Mouse (Mus musculus) lung, adult 18-20 months (tissue): ENCODE data around the gene Serinc4.
A peak's percentile ranks its signal among the peaks of the same experiment; 100 is the strongest.
"Not testable (repeated sequence)": the region's sequence is repeated elsewhere in the genome, so short reads cannot be mapped to it uniquely, and the experiment has no call there.

Source experiments
- DNase-seq, 2 experiments: peaks; one replicate each; pipeline ENCODE4 v3.0.0; 2022; ENCODE audit warnings: mixed read lengths in 2 of 2

Gene Serinc4

DNA sequence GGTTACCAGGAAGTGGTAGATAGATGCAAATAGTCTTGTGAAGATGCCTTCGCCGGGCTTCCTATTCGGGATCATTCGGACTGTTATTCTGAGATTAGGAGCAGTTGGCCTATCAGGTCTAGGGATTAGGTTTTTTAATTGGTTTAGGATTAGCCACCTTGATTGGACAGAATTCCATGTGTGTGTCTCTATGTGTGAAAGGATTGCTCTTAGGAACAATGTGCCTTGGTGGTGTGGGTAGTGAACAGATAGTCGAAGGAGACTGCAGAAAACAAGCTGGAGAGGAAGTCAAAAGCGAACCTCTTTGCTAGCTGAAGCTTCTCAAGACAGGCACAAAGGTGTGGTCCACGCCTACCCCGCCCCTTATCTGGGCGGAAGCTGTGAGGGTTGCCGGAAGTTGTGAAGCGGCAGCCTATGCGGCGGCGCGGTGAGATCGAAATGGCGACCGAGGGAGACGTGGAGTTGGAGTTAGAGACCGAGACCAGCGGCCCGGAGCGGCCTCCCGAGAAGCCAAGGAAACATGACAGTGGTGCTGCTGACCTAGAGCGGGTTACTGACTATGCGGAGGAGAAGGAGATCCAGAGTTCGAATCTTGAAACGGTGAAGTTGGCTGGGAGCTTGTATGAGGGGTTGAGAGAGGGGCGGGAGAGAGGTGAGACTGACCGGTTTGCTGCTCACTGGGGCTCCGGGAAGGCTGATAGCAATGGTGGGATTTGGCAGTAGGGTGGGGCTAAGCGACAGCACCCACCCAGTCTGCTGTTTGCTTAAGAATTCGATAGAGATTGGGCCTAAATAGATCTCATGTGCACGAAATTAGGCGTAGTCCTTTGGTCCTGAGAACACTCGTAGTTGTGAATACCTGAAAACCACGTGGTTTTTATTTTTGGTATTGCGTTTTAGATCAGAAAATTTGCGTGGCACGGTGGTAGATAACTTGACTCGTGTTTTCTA, at the start of gene Serinc4:
Serinc4 (minus strand) TSS at position 90 of the 951 bp plus-strand sequence.
- DNase-seq = peak; percentile 87 to 91

DNA sequence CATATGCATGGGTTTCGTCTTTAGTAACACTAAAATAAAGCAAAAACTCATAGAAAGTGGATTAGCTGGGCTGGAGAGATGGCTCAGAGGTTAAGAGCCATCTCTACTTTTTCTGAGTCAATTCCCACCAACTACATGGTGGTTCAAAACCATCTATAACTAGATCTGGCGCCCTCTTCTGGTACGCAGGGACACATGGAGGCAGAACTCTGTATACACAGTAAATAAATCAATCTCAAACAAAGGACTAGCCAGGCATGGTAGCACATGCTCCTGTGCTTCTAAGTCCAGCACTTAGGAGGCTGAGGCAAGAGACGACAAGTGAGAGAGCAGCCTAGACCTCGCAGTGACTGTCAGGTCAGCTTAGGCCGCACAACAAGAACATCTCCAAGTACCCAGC, 45.0 kb upstream of the Serinc4 start:
- DNase-seq = not testable (repeated sequence)

DNA sequence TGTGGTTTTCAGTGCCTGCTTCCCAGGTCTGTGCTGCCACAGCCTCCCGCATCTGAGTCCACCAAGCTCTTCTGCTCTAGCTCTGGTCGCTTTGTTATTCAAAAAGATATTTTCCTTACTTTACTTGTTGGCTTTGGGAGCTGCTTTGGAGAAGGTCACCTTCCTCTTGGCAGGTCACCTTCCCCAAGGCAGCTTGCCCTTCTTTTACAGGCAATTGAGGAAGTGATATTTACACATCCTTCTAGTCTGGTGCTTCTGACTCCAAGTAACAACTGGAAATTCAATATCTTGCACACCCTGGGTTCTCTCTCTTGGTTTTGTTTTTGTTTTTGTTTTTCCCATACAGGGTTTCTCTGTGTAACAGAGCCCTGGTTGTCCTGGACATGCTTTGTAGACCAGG, 27.8 kb upstream of the Serinc4 start:
- DNase-seq = not testable (repeated sequence)

DNA sequence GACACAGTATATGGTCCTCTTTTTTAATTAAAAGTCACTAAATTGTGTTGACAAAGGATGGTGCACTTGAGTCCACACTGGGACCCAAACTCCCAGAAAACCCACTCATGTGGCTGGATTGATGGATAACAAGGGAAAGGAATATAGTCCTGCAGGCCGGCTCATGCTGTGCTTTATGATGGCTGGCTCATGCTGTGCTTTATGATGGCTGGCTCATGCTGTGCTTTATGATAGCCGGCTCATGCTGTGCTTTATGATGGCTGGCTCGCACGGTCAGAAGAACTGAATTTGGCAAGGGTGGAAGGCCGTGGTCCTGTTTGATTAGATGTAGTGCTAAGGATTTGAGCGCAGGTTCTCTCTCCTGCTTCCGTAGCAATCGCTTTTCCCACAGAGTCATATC, 27.0 kb upstream of the Serinc4 start:
- DNase-seq = no peak

DNA sequence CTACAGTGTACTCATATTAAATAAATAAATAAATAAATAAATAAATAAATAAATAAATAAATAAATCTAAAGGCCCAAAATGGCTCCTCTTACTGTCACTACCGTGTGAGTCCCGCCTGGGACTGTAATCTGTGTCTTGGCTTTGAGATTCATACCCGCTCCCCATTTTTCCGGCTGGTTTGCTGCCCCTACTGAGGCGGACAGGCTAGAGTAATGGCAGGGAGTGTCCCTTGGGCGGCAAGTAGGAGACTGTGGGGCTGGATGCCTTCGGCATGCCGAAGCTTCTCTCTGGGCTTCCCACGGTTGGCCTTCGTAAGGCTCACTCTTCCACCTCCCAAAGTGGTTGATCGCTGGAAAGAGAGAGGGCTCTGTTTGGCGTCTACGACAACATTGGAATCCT, 24.3 kb upstream of the Serinc4 start:
- DNase-seq = not testable (repeated sequence)

DNA sequence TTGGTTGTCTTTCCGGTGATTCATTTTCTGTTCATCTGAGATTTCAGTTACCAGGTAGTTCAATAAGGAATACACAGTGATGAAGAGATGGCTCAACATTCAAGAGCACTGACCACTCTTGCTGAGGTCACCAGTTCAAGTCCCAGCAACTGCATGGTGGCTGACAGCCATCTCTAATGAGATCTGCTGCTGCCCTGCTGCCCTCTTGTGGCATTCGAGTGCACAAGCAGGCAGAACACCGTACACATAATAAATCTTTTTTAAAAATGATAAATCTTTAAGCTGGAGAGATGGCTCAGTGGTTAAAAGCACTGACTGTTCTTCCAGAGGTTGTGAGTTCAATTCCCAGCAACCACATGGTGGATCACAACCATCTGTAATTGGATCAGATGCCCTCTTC, 23.9 kb upstream of the Serinc4 start:
- peak; percentile 6 to 39 for DNase-seq

DNA sequence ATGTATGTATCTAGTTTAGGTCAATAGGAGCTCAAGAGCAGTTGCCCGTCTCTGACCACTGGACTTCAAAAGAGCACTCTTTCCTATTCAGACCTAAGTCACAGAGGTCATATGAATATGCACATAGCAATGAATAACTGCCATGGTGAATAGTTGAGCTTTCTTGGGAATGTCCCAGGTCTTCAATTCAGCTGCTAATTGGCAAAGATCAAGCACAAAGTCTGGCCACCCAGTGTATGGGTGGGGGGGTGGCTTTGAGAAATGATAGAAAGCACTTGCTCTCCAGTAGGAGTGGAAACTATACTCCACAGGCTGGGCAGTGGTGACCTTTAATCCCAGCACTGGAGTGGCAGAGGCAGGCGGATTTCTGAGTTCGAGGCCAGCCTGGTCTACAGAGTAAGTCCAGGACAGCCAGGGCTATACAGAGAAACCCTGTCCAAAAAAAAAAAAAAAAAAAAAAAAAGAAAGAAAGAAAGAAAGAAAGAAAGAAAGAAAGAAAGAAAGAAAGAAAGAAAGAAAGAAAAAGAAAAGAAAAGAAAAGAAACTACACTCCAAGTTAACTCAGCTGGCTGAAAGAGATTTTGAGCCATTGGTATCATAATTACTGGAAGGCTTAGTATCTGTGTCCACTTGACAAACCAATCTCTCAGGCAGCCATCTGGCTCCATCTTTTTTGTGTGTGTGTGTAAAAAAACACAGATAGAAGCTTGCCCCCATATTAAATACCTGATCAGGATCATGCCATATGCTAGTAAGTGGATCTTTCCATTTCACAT, 21.1 kb upstream of the Serinc4 start:
- no peak for DNase-seq

DNA sequence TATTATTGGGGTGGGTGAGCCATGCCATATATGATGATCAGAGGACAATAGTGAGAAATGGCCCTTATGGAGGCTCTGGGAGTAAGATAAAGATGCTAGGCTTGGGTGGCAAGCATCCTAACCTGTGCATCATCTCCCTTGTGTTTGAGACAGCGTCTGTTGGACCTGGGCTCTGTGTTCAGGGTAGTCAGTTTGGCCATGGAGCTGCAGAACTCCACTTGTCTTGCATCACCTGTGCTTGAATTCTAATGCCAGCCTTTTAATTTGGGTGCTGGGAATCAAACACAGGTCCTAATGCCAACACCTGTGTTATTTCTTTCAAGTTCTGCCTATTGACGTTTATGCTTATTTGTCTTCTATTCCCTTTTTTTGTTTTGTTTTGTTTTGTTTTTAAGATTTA, 18.7 kb upstream of the Serinc4 start:
- DNase-seq = not testable (repeated sequence)

DNA sequence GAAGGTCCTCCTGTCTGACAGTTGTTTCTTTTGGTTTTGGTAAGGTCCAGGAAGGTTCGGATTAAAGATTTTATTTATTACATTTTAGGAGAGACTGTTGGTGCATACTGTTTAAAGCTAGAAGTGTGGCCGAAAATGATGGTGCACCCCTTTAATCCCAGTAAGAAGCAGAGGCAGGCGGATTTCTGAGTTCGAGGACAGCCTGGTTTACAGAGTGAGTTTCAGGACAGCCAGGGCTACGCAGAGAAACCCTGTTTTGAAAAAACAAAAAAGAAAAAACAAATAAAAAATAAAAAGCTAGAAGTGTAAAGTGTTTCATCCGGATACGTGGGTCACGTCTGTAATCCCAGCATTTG, 17.6 kb upstream of the Serinc4 start:
- DNase-seq = no peak

DNA sequence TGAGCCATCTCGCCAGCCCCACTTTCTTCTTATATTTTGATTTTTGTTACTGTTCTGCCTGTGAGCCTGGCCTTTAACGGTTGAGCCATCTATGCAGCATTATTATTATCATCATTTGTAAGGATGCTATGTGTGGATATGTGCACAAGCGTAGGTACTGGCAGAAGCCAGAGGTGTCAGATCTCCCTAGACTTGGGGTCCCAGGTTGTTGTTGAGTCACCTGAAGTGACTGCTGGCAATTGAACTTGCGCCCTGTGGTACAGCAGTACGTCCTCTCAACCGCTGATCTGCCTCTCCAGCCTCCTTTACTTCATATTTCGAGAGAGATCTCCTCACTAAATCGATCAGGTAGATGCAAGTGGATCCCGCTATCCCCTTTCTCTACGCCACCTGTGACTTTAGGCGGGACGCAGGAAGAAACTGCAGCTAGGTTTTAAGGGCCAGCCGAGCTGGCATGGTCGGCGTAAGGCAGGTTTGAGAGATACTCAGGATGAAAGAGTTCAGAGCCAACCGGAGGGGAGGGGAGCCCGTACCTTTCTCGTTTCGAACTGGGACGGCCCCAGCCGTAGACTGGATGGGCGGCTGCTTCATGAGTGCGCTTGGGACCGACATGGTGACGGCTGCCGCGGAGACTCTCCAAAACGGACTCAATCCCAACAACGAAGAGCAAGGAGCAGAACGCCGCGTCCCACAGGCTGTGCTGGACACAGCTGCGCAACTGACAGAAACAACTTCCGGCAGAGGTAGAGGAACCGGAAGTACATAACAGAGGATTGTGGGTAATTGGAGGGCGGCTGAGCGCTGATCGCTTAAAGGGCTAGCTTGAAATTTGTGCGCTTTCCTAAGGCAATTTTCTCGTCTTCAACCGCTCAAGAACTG, 17.0 kb upstream of the Serinc4 start, which contains the start of gene Mfap1b:
Mfap1b (minus strand) TSS at position 767 of the 879 bp plus-strand sequence.
- DNase-seq = peak; percentile 83 to 88

DNA sequence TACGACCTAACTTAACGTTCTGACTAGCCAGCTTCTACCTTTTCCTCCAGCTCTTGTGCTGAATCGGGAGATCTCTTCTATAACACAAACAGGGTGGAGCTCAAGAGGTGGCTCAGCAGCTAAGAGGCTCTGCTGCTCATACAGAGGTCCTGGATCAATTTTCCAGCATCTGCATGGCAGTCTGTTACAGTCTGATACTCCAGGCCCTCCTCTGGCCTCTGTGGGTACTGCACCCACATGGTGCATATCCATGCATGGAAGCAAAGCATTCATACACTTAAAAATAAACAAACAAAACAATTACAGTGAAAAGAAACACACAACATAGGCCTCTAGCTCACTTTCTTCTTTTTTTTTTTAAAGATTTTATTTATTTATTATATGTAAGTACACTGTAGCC, 16.2 kb upstream of the Serinc4 start:
- not testable (repeated sequence) for DNase-seq

DNA sequence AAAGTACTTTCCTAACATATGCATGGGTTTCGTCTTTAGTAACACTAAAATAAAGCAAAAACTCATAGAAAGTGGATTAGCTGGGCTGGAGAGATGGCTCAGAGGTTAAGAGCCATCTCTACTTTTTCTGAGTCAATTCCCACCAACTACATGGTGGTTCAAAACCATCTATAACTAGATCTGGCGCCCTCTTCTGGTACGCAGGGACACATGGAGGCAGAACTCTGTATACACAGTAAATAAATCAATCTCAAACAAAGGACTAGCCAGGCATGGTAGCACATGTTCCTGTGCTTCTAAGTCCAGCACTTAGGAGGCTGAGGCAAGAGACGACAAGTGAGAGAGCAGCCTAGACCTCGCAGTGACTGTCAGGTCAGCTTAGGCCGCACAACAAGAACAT, 12.4 kb upstream of the Serinc4 start:
- DNase-seq = not testable (repeated sequence)

DNA sequence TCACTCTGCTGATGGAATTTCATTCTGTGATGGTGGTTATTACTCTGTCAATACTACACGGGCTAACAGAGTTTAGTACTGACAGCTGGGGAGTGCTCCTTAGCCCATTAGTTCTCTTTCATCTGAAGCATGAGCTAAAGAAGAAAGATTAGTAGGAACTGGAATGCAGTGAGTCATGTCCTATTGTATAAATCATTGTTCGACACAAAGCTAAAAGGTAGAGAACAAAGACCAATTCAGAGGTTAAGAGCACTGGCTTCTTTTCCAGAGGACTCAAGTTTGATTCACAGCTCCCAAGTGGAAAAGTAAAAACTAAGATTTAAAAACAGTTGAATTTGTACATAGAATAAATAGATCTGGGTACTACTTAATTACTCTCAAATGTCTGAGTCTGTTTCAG, 3.5 kb upstream of the Serinc4 start:
- DNase-seq = no peak

DNA sequence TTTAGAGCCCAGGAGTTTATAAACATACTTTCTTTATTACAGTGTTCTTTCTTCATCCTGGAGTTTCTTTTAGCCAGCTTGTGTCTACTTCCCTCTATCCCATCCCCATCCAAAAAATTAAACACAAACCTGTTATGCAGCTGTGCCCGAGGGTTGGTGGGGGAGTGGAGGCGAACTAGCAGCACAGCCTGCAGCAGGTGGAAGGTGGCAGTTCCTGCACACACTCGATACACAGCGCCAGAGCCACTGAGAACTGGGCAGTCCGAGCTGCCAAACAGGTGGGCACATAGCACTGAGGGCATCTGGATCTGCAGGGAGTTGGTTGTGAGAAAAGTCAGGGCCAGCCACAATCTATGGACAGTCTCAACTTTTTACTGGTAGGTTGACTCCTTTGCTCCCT, 1.0 kb downstream of the Serinc4 start:
- DNase-seq = no peak

DNA sequence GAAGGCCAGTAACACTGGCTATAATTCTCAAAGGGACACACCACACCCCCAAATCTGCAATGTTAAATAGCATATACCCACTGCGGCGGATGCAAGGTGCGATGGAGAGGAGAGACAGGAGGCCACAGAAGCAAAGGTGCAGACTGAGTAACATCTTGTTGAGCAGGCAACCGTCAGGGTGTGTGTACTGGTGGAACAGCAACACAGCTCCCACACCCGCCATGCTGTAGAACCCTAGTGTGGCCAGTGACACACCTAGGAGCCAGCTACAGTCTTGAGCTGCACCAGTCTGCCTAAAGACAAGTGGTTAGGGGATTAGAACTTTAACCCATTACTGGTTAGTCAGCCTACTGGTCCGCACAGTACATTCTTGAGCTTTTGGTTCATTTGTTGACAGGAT, 2.7 kb downstream of the Serinc4 start:
- no peak for DNase-seq

DNA sequence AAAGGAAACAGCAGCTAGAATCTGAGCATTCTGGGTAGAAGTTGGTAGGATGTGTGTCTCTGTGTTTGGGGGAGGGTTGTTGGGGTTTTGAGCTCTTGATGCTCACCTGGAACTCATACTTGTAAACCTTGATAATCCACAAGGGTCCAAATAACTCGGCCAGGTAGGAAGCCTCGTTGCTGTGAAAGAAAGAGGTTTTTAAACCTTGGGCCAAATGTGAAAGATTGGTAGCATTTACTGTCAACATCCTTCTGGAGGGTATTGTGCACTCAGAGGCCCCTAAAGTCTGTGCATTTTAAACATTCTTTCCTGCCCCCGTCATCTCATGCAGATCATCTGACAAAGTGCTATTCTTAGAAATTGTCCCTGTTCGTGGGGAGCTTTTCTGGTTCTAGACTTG, 3.6 kb downstream of the Serinc4 start, which contains the start of gene Hypk:
Hypk (plus strand) TSS at position 301 of the 400 bp plus-strand sequence.
- DNase-seq = no peak

DNA sequence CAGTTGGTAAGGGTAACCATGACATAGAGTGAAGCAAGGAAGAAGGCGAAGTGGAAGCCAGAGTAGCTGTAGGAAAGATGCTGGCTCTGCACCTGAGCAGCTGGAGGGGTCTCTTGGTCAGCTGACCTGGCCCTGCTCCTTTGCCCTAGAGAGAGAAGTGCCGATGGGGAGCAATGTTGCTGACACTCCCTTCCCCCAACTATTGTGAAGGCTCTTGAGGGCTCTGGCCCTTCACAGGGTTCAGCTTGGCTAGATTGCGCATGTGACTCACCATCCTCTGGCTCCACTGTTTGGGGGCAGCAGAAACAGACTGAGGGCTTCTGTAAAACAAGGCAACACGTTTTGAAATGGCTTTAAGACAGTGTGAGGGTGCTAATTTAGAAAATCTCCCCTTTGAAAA, 4.2 kb downstream of the Serinc4 start:
- DNase-seq = peak in 1 of 2 experiments; percentile 20

DNA sequence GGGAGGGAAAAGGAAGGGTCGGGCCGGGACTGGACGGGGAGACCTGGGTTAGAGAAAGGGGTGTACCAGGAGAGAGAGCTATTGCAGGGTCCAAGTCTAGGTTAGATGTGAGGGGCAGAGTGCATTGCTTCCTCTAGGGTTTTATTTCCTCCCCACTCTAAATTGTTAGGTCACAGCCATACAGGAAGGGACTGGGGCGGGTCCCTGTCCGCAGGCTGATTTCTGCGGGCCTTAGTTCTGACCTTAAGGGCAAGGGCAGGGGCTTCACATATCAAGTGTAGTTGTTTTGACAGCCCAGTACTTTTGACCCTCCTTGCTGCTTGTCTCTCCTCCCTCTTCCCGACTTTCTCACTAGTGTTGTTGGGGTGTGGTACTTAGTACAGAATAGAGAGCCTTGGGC, 6.5 kb downstream of the Serinc4 start:
- DNase-seq = peak; percentile 30 to 39

DNA sequence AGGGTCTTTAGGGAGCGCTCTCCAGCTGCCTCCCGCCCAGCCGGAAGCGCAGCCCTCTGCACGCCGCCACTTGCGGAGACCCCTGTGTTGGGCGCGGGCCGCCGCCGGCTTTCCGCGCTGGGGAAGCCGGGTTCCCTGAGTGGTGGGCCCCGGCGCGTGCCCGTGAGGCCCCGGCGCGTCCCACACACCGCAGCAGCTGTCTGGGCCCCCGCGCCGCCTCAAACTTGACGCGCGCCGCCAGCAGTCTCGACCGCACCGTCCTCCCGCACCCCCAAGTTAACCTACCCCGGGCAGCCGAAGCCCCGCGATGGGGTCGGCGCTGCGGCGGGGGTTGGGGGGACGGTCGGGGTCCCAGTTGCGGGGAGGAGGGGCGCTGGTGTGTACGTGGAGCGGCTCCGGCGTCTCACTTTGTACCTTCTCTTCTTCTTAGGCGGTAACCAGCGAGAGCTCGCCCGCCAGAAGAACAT, 7.0 kb downstream of the Serinc4 start:
- peak in 1 of 2 experiments; percentile 36 for DNase-seq

DNA sequence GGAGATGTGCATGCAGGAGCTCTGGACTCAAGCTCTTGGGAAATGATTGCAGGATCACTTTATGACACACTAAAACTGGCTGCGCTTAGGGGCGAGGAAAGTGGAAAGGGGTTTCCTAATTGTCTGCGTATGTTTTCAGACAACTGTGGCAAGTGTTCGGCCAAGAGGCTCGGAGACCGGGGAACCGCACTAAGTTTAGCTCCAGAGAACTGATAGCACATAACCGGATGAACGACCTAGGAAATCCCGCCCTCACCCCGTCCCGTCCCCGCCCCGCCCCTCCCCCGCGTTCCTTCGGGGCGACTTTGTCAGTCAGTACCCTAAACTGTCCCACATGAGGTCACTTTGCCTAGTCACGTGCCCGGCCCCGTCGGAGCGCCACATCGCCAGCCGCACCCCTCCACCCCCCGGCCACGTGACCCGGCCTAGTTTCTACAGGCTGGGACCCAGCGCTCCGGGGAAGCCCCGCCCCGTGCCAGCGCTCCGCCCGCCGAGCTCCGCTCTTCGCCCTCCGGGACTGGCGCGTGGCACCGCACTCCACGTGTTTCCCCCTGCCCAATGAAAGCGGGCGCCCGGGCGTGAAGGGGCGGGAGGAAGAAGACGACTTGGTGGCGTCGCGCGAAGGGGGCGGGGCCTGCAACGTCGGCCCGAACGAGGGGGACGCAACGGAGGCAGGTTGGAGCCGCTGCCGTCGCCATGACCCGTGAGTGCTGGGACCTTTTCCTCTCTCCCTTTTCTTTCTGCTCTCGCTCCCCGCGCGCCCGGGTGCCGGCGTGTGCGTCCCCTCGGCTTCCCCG, 7.6 kb downstream of the Serinc4 start, which contains the start of gene Serf2:
Serf2 (plus strand) TSS at position 457 of the 797 bp plus-strand sequence.
- DNase-seq = peak; percentile 100

DNA sequence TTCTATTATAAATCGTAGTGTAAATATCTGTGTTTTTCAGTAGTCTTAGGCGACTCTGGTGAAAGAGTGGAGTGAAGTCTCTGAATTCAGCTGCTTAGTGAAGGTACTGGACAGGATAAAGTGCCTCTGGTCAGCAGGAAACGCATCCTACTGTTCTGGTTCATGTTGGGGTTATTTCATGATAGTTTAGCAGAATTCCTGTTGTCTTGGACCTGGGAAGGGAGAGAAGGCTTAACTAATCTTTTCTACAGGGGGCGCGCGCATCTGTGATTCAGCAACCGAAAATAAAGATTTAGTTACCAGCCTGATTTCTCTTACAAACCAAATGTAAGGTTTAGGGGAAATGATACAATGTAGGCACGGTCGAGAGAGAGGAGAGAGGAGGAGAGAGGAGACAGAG, 8.4 kb downstream of the Serinc4 start:
- DNase-seq = peak; percentile 32 to 50
